Mouse (Mus musculus) cerebellum, postnatal 14 days (tissue): ENCODE measurements around the gene Rab34.

Experiments
- DNase-seq, 2 experiments: peaks; one replicate each; pipeline ENCODE4 v3.0.0; 2021; ENCODE audit warnings: mixed read lengths in 2 of 2

Rab34 gene

GRCm38 (mm10) chr11:78215709-78216317 is 27.6 kb downstream of the Rab34 start:
- DNase-seq, result no peak

- DNase-seq, result no peak
These were observed 35.4 kb downstream of the Rab34 start for GRCm38 (mm10) chr11:78223586-78223985.

GRCm38 (mm10) chr11:78231518-78231917 is 43.3 kb downstream of the Rab34 start:
- no peak for DNase-seq

- DNase-seq, result no peak
These were observed 52.1 kb downstream of the Rab34 start for GRCm38 (mm10) chr11:78240193-78240857.
